Mouse (Mus musculus) thymus, adult 2 months (tissue): Measurements from ENCODE around the gene Gm11563.

Source experiments
- CTCF ChIP-seq: fragments of 200-500 bp; IDR thresholded peaks from 2 replicates; pipeline ENCODE4 v1.5.1; 2012; ENCODE audit warnings: mild to moderate bottlenecking, control low read depth, low read length, moderate library complexity, borderline replicate concordance; ENCODE audit not compliant: control insufficient read depth, poor library complexity, insufficient read depth; ENCODE audit errors: extremely low read depth
- POLR2A ChIP-seq: fragments of 200-500 bp; IDR thresholded peaks from 2 replicates; pipeline ENCODE4 v1.6.1; 2012; ENCODE audit warnings: mild to moderate bottlenecking, low read length, control low read depth, moderate library complexity; ENCODE audit not compliant: control insufficient read depth, poor library complexity, insufficient read depth; ENCODE audit errors: extremely low read depth

GRCm38 (mm10) chr11:99650136-99650535 is 8.6 kb downstream of the Gm11563 start, which contains the start of gene Gm11555:
- TF ChIP-seq CTCF (no peak), POLR2A (no peak)
